In genomic region chr11:70831201-70831600, GRCm38 (mm10) we compare ENCODE assay signal across 35 mouse cellular contexts. TPM values are rescaled to one million over a fixed set of nuclear protein-coding genes. Genes with fewer than 3 reads are reported as not detected.
"Had no signal": no experiment of that assay in that cellular context is flagged by ENCODE, and none has a peak within 500 bp of the region (broad histone marks: within the 10 kb centered on the region; RNA-seq: fewer than 3 reads in every experiment).

No protein-coding gene starts in this region.

- H3K27ac ChIP-seq: heart, embryonic 10.5 days; heart, embryonic 13.5 days; heart, embryonic 15.5 days; hindbrain, embryonic 10.5 days; hindbrain, embryonic 12.5 days; hindbrain, embryonic 13.5 days; hindbrain, embryonic 14.5 days; hindbrain, embryonic 15.5 days; hindbrain, postnatal 0 days; intestine, embryonic 15.5 days; kidney, embryonic 15.5 days; kidney, postnatal 0 days; left cerebral cortex, adult 2 months had no signal

- H3K9ac ChIP-seq: heart, embryonic 12.5 days; heart, embryonic 13.5 days; heart, embryonic 15.5 days; hindbrain, embryonic 12.5 days; hindbrain, embryonic 13.5 days; hindbrain, embryonic 14.5 days; hindbrain, embryonic 15.5 days; intestine, embryonic 15.5 days; kidney, embryonic 15.5 days had no signal

- H3K36me3 ChIP-seq: heart, embryonic 10.5 days; heart, embryonic 12.5 days; heart, embryonic 13.5 days; heart, embryonic 15.5 days; hindbrain, embryonic 10.5 days; hindbrain, embryonic 12.5 days; hindbrain, embryonic 13.5 days; hindbrain, embryonic 15.5 days; intestine, embryonic 15.5 days; kidney, embryonic 15.5 days had no signal

- H3K27me3 ChIP-seq: heart, embryonic 12.5 days; heart, embryonic 13.5 days; heart, embryonic 15.5 days; hindbrain, embryonic 12.5 days; hindbrain, embryonic 13.5 days; hindbrain, embryonic 15.5 days; intestine, embryonic 15.5 days; kidney, embryonic 15.5 days had no signal

- H3K4me1 ChIP-seq: heart, embryonic 10.5 days; heart, embryonic 12.5 days; heart, embryonic 13.5 days; heart, embryonic 15.5 days; hindbrain, embryonic 10.5 days; hindbrain, embryonic 12.5 days; hindbrain, embryonic 13.5 days; hindbrain, embryonic 15.5 days; intestine, embryonic 15.5 days had no signal

- H3K9me3 ChIP-seq: heart, embryonic 15.5 days; hindbrain, embryonic 12.5 days; hindbrain, embryonic 15.5 days; intestine, embryonic 15.5 days; kidney, embryonic 15.5 days had no signal

- H3K4me3 ChIP-seq: heart, embryonic 10.5 days; heart, embryonic 12.5 days; heart, embryonic 13.5 days; heart, embryonic 15.5 days; hindbrain, embryonic 10.5 days; hindbrain, embryonic 12.5 days; hindbrain, embryonic 13.5 days; hindbrain, embryonic 15.5 days; intestine, embryonic 15.5 days; kidney, embryonic 15.5 days; left cerebral cortex, adult 2 months had no signal

- DNase-seq: heart, postnatal 10 days; heart, postnatal 14 days; heart, postnatal 36 days; heart, postnatal 4 days; kidney, adult 11 months; kidney, adult 18-20 months; kidney, adult 2 months; kidney, adult 8-10 months; kidney, adult 9 months; kidney, postnatal 10 days; kidney, postnatal 14 days; kidney, postnatal 25 days; kidney, postnatal 36 days; kidney, postnatal 4 days; layer of hippocampus, adult 9-11 months; layer of hippocampus, postnatal 36 days had no signal

RNA-seq across cellular contexts. Expression of gene Scimp, which starts 18.8 kb away (rescaled TPM):
- total RNA-seq: heart, postnatal 10 days; heart, postnatal 4 days; hindbrain, postnatal 0 days; layer of hippocampus, postnatal 10 days; layer of hippocampus, postnatal 14 days; layer of hippocampus, postnatal 25 days; layer of hippocampus, postnatal 36 days; left cerebral cortex, adult 18-20 months; left cerebral cortex, adult 2 months had no signal
- polyA plus RNA-seq: heart, embryonic 10.5 days; heart, embryonic 12.5 days; hindbrain, embryonic 10.5 days; hindbrain, embryonic 12.5 days; hindbrain, embryonic 14.5 days; hindbrain, embryonic 15.5 days; kidney, embryonic 14.5 days had no signal
